Mouse (Mus musculus) layer of hippocampus, postnatal 14 days (tissue): ENCODE data around the gene Bag5. TPM values are rescaled to one million over a fixed set of nuclear protein-coding genes. Genes with fewer than 3 reads are reported as not detected.
"Not testable (repeated sequence)": the region's sequence is repeated elsewhere in the genome, so short reads cannot be mapped to it uniquely, and the experiment has no call there.

Experiments
- DNase-seq, 2 experiments: peaks; one replicate each; pipeline ENCODE4 v3.0.0; 2021 to 2022; ENCODE audit warnings: low spot score in 2 of 2, mixed read lengths in 1 of 2
- total RNA-seq, 2 experiments: library from RNA; stranded (reverse); gene quantifications; 2 replicates each; pipeline ENCODE4 v1.2.3; 2021

The Bag5 gene
- total RNA-seq, 2 experiments from 2014 or later = 42.0 to 44.4 TPM

GRCm38 (mm10) chr12:111677882-111678669 is 35.0 kb downstream of the Bag5 start, which contains the start of gene Trmt61a:
Gene Trmt61a (plus strand): TSS chr12:111678105.
- peak; percentile 88 to 93 for DNase-seq

- no peak for DNase-seq
Observed at GRCm38 (mm10) chr12:111677421-111677820, 35.6 kb downstream of the Bag5 start.

GRCm38 (mm10) chr12:111675797-111676580 is 37.1 kb downstream of the Bag5 start:
- DNase-seq = no peak

GRCm38 (mm10) chr12:111674850-111675486 is 38.1 kb downstream of the Bag5 start:
- DNase-seq = no peak

GRCm38 (mm10) chr12:111672581-111672980 is 40.5 kb downstream of the Bag5 start:
- no peak for DNase-seq

GRCm38 (mm10) chr12:111672176-111672575 is 40.9 kb downstream of the Bag5 start, which contains the start of gene Ckb:
Gene Ckb (minus strand): TSS chr12:111672338.
- peak; percentile 92 to 95 for DNase-seq

- peak; percentile 78 to 83 for DNase-seq
Observed at GRCm38 (mm10) chr12:111671431-111671902, 41.6 kb downstream of the Bag5 start.

- peak in 1 of 2 experiments; percentile 45 for DNase-seq
Observed at GRCm38 (mm10) chr12:111670976-111671375, 42.1 kb downstream of the Bag5 start.

GRCm38 (mm10) chr12:111670371-111670971 is 42.6 kb downstream of the Bag5 start:
- peak in 1 of 2 experiments; percentile 50 for DNase-seq

GRCm38 (mm10) chr12:111669961-111670360 is 43.1 kb downstream of the Bag5 start:
- no peak for DNase-seq

GRCm38 (mm10) chr12:111669000-111669788 is 43.9 kb downstream of the Bag5 start:
- DNase-seq = no peak

GRCm38 (mm10) chr12:111668457-111668912 is 44.6 kb downstream of the Bag5 start:
- peak; percentile 92 to 96 for DNase-seq

- no peak for DNase-seq
Observed at GRCm38 (mm10) chr12:111667421-111667820, 45.6 kb downstream of the Bag5 start.

- no peak for DNase-seq
Observed at GRCm38 (mm10) chr12:111666380-111666779, 46.7 kb downstream of the Bag5 start.

GRCm38 (mm10) chr12:111665041-111665880 is 47.8 kb downstream of the Bag5 start:
- no peak for DNase-seq

- DNase-seq = no peak
Observed at GRCm38 (mm10) chr12:111664144-111664634, 48.9 kb downstream of the Bag5 start.

- DNase-seq = no peak
Observed at GRCm38 (mm10) chr12:111663228-111664143, 49.6 kb downstream of the Bag5 start.

- not testable (repeated sequence) for DNase-seq
Observed at GRCm38 (mm10) chr12:111661554-111661953, 51.5 kb downstream of the Bag5 start.
